Mouse (Mus musculus) urinary bladder, postnatal 14 days (tissue): ENCODE measurements around the gene Vsig10.
A peak's percentile ranks its signal among the peaks of the same experiment; 100 is the strongest.
"Not testable (repeated sequence)": the region's sequence is repeated elsewhere in the genome, so short reads cannot be mapped to it uniquely, and the experiment has no call there.

Experiments used
- DNase-seq: peaks from one replicate; pipeline ENCODE4 v3.0.0; 2021; ENCODE audit warnings: low spot score

The Vsig10 gene

DNA sequence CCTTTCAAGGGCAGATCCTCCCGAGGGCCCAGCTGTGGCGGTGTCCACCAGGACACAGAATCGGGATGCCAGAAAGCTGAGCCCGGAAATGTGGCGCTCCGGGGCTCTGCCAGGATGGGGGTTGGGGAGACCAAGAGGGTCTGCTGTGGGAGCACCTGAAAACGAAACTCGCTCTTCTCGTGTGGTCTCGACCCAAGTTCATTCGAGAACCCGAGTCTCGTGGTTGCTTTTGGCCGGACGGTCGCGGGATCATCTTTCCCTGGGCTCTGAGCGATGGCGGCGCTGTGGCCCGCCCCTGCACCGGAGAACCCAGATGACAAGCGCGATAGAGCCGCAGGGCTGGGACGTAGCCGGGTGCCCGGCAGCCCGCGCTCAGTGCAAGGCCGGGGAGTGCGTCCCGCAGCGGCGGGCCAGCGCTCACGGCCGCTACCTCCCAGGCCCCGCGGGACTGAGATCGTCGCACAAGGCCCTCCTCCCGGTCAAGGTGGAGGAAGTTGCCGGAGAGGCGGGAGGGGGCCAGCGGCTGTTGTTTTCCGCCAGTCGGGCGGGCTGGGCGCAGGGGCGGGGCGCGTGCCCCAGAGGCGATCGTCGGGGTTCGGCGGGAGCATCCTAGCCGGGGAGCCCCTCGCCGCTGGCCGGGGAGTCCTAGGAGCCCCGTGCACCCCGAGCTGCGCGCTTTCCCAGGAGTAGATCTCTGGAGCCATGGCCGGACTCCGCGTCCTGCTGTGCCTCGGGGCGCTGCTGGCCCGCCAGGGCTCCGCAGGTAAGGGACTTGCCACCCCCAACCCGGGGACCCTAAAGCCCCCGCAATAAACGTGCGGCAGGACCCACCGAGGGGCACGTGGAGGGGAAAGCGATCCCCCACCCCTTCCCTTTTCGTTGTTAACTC lies at the start of gene Vsig10:
TSS of gene Vsig10 (plus strand) at position 343 of the 889 bp plus-strand sequence.
- DNase-seq: peak; percentile 75

DNA sequence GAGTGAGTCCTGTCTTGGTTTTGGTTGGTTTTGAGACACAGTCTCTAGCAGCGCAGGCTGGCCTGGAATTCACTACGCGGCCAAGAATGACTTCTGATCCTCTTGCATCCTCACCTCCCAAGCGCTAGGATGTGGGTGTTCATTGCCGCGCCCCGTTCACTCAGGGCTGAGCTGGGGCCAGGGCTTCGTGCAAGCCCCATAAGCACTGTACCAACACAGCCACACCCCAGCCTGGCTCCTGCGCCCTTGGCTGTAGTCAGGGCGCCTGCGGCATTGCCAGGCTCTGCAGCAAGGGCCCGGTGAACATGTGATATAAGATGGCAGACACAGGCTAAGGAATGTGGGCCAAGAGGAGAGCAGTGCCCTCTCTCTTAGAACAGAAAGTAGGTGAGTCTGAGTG lies 49.5 kb upstream of the Vsig10 start:
- DNase-seq: no peak

DNA sequence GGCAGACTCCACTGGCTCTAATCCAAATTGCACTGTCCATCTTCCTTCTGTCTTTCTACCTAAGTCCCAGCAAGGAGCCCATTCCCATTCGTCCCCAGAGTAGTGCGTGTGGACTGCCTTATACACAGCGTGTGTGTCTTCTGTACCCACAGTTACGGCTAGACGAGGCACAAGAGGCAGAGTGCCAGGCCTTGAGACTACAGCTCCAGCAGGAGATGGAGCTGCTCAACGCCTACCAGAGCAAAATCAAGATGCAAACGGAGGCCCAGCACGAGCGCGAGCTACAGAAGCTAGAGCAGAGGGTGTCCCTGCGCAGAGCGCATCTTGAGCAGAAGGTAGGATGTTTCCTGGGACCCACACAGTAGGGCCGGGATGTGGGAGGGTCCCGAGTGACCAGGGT lies 46.9 kb upstream of the Vsig10 start:
- no peak for DNase-seq

DNA sequence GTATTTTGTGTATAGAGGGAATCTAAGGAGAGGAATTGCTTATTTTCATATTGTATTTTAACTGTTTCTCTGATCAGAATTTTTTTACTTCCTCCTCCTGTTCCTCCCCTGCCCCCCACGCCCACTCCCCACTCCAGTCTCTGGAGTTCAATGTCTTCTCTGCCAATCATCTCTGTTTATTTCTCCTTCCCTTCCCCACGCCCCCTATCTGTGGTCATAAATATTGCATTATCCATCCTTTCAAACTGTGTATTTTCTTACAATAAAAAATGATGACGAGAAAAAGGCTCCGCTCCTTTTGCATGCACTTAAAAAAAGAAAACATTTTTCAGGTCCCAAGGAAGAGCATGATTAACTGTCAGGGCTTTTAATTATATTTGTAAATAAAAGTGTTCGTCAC lies 44.1 kb upstream of the Vsig10 start:
- DNase-seq: no peak

DNA sequence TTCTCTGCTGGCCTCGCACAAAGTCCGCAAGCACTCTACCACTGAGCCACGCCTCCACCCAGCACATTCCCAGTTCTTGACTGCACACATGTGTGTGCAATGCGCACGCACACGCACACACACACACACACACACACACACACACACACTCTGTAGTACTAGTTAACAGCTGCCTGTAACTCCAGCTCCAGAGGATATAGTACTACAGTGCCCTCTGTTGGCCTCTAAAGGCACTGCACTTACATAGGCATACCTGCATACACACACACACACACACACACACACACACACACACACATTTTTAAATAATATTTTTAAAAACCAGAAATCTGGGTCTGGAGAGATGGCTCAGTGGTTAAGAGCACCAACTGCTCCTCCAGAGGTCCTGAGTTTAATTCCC lies 41.1 kb upstream of the Vsig10 start:
- no peak for DNase-seq

DNA sequence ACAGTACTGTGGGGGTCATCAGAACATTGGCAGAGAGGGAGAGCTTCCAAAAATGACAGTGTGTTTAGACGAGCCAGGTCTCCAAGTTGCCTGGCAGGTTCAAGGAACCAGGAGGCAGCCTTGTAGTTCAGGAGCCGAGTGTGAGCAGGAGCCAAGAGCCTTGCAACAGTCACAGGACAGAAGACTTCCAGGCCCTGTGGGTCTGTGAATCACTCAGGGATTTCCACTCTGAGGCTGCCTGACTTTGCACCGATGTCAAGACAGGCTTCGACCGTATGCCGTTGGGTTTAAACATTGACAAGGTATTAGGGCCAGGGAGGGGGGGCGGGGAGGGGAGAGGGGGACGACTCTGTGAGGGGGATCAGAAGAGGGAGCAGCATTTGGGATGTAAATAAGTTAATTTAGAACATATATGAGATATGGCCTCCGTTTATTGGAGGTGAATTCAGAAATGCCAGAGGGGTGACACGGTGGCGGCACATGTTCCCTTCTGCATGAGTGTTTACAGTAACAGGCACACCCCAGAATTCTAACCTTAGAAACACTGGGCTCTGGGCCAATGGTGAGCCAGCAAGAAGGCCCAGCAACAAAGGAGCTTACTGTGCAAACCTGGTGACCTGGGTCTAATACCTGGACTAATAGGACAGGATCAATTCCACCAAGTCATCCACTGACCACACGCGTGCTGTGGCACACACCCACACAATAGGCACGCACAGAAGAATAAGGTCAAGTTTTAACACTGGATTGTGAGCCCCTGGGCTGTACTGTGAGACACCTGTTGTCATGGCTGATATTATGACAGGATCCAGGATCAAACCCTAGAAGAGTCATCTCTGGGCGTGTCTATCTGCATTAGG lies 39.8 kb upstream of the Vsig10 start:
- DNase-seq: peak; percentile 86

DNA sequence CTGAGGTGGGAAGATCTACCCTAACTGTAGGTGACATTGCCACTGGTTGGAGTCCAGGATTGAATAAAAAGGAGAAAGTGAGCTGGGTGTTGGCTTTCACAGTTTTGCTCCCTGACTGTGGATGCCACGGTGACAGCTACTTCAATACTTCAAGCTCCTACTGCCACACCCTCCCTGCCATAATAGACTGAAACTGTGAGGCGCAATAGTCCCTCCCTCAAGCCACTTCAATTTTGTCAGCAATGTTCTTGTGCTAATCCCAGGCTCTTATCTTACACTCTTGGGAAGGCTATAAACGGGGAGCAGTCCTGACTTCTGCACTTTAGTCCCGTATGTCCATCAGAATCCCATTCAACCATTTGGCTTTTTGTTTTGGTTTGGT lies 39.2 kb upstream of the Vsig10 start:
- no peak for DNase-seq

DNA sequence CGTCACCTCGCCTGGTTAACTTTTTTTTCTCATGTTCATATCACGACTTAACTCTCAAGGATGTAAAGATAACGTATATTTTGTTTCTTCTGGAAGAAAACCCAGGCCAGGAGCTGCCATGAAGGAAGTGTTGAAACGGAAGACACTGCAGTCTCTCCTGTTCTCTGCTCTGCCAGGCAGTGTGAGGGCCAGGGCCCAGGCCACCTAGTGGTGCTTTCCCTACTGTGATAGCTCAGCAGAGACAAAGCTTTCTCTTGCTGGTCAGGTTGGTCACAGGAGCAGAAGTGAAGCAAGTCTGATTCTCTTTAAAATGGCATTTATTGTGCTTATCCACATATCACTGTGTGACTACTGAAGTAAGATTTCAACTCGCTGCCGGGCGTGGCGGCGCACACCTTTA lies 37.3 kb upstream of the Vsig10 start:
- DNase-seq: peak; percentile 43

DNA sequence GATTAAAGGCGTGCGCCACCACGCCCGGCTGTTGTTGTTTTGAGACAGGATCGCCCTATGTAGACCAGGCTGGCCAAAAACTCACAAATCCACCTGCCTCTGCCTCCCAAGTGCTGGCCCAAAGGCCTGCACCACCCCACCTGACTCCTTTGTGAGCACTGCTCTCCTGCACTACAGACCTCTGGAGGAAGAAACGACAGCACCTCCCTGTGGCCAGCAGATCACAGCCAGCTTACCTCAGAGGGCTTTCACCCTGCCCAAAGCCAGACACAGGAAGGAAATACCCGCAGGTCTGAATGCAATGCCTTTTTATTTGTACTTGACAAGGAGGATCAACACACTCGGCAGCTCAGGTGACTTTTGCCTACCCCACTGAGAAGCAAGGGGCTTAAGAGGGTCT lies 36.5 kb upstream of the Vsig10 start:
- no peak for DNase-seq

DNA sequence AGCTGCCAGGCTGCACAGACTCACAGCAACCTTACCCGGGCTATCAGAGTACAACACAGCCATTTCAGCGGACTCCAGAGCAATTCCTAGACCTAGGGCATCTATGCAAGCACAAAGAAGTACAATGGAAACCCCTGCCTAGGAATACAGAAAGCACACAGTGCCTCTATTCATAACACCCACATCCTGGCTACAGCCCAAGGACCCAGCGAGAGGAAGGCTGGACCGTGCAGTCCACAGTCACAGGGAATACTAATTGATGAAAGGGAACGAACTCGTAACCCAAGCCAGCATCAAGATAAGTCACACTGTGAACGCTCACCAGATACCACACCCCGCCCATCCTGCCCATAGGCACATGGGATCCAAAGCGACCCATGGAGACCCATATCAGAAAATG lies 34.9 kb upstream of the Vsig10 start:
- peak; percentile 13 for DNase-seq

DNA sequence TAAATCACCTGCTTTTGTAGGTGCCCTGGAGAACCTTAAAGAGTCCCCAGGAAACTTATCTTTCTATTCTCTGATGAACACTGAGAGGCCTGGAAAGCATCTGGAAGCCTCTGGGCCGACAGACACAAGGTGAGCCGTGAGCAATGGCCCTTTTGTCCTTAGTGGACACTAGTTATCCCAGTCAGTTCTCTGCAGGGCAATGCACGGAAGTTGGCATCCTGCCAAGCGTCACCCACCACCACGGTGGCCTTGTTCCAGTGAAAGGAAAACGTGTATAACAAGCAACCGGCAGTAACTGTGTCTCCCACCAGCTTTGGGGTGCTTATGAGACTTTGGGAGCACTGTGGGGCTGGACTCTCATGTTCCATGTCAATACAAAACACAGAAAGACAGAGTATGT lies 34.2 kb upstream of the Vsig10 start:
- peak; percentile 24 for DNase-seq

DNA sequence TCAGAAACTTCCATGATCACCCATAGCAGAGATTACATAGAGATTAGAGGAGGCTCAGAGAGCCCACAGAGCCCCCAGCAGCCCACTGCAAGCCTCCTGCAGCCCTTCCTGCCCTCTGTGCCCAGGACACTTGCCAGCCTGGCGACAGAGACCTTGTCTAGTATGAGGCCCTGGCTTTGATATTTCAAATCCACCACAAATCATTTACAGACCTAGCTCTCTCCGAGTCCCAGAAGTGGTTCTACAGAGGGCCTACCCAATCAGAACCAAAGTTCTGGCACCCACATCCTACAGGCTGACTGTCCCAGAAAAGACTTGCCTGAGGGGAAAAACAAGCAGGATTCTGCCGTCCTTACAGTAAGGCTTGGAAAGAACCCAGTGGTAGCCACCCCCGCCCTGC lies 33.6 kb upstream of the Vsig10 start:
- no peak for DNase-seq

DNA sequence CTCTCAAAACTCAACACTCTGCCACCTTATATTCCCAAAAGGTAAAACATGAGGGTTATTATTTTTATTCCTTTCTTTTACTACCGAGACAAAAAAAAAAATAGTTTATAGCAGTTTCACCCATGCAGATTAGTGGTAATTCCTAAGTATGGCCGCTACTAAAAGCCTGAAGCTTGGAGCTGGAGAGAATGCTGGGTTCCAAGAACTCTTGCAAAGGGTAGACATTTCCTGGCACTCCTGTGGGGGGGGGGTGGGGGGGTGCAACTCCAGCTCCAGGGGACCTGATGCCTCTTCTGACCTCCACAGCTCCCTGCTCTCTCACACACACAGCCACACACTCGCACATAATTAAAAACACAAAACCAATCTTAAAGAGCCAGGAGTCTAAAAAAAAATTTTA lies 32.6 kb upstream of the Vsig10 start:
- DNase-seq: no peak

DNA sequence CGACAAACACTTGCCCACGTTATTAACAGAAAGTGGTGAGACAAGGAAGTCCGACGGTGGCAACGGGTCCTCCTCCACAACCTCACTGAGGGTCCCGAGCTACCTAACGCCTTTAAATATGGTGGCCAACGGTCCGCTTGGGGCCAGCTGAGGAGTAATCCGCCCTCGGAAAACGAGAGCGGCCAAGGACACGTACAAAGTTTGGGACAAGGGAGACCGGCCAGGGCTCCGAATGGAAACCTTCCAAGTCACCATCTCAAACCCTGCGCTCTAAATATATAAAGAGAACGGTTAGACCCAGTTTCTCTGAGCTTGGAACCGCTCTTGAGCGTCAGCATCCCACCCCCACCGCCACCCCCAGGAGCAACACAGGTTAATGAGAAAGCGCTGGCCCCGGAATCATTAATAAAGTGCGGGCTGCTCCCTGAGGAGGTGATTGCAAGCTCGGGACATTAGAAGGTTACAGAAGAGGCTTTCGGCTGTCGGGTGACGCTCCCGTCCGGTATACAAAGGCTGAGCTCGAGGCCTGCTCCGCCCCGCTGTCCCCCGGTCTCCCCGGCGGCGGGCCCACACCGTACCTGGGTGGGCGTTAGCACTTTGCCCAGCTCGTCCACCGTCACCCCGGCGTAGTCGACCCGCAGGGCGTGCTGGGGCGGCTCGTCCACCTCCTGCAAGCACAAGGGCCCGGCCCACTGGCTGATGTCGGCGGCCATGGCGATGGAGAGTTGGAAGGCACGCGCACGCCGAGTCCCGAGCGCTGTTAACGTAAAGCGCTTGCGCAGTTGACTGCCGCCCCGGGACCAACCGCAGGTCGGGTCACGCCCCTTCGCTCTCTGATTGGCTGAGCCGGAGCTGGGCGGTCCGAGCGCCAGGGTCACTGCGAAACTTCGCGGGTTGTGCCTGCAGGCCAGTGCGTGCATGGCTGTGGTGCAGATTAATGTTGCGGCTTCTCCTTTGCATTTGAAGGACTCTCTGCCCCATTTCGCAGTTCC lies 31.8 kb upstream of the Vsig10 start, which contains the start of gene Pebp1:
TSS of gene Pebp1 (minus strand) at position 795 of the 992 bp plus-strand sequence.
- DNase-seq: peak; percentile 98

DNA sequence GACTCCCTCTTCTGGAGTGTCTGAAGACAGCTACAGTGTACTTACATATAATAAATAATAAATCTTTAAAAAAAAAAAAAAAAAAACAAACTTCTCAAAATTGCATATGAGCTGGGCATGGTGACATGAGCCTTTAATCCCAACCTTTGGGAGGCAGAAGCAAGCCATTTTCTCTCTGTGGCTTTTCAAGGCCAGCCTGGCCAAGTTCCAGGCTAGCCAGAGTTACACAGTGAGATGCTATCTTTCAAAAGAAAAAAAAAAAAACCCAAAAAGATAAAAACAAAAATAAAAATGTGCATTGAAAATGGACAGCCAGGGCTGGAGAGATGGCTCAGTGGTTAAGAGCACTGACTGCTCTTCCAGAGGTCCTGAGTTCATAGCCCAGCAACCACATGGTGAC lies 29.2 kb upstream of the Vsig10 start:
- DNase-seq: no peak

DNA sequence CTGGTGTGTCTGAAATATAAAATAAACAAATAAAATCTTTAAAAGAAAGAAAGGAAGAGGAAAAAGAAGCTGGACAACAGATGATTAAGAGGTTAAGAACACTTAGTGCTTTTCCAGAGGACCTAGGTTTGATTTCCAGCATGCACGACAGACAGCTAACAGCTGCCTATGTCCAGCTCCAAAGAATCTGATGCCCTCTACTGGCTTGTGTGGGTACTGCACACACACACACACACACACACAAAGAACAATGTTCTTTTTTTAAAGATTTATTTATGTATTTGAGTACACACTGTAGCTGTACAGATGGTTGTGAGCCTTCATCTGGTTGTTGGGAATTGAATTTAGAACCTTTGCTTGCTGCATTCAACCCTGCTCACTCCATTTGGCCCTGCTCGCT lies 28.8 kb upstream of the Vsig10 start:
- DNase-seq: no peak

DNA sequence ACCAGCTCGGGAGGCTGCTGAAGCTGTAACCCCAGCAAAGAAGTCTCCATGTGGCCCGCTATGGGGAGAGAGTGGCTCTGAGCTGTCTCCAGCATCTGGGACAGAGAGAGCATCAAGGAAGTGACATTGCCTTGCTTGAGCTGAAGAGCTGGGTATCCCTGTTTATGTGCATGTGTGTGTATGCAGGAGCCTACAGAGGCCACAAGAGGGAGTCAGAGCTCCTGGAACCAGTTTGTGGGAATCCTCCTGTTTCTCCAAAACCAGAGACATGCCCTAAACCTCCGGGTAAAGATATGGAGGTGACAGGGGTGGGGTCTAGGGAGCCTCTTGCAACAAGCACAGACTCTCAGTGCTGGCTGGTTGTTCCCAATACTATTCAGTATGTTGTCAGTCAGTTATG lies 27.6 kb upstream of the Vsig10 start:
- DNase-seq: no peak

DNA sequence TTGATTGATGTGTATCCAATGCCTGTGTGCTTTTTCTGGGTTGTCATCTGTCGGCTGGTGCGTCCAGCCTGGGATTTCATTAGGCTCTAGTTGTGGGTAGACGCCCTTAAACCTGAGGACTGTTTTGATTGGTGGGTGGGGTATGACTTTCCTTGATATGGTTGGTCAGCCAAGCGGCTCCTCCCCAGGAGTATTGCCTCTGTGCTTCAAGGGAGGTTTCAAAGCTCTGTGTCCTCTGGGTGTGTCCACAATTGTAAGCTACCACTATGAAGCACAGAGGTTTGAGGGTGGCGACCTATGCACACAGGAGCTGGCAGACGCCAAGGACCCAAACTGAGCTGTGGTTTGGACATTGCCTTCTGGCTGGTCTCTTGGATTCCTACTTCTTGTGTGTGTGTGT lies 26.3 kb upstream of the Vsig10 start:
- DNase-seq: no peak

DNA sequence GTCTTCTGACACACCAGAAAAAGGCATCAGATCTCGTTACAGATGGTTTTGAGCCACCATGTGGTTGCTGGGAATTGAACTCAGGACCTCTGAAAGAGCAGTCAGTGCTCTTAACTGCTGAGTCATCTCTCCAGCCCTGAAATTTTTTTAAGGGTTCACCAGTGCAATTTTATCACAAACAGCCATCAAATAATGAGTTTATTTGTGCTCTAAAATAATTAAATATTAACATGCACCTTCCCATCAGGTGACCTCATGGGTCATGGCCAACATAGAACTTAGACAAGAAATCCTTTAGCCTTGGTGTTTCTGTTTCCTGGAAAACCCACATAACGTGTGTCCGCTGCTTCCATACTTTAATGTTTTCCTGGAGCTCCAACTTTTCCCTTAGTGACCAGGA lies 25.1 kb upstream of the Vsig10 start:
- DNase-seq: not testable (repeated sequence)

DNA sequence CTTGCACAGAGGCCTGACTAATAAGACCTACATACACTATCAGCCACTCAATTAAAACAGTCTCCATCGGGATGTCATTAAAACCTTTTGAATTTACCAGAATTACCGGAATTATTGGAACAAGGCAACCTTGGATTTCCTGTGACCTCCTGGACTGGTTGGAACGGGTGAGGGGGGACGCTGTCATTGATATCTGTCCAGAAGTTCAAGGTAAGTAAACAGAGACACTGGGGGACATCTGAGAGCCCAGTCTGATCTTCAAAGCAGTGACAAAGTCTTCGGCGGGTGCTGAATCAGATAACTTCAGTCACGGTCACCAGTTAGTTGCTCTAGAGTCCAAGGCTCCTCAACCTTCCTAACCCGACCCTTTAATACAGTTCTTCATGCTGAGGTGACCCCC lies 23.9 kb upstream of the Vsig10 start:
- no peak for DNase-seq

DNA sequence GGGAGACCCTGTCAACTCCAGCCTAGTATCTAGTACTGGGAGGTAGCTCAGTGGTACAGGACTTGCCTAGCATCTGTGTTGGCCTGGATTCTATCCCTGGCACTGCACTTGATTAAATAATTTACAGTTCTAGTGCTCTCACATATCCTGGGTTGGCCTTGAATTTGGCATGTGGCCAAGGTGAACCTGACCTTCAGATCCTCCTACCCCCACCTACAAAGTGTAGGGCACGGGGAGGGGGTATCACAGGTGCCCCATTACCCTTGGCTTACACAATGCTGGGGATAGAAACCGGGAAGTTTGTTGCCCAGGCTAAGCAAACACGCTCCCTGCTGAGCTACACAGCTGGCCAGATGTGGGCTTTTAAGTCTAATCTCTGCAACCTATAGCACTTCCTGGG lies 16.0 kb upstream of the Vsig10 start:
- DNase-seq: no peak
